Mouse (Mus musculus): ENCODE data around the gene Ppm1e.

DNA sequence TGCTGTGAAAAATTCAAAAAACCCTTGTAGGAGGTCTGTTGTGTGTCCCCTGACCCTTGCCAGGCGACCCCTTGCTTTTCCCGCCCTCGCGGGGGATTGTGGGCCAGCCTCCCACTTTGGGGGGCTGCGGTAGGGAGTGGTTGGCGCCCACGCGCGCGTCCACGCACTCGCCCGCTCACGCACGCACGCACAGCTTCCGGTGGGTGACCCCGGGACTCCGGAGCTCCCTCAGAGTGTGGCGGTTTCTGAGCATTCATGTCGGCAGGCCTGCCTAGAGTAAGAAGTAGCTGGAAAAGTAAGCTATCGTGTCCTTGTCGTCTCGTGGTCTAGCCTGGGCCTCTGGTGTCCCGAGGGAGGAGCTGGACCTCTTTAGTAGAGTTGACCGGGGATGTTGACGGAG is 46.1 kb upstream of the Ppm1e start, which contains the start of the genes Rad51c and Tex14:
- TF ChIP-seq GATA1 (IDR thresholded peaks at IDR 0.05; ENCODE audit: low read length) (no peak), TAL1 (IDR thresholded peaks at IDR 0.05; ENCODE audit: low read length) (no peak)

Measured in erythroblast, embryonic 14.5 days (primary cell).